Mouse (Mus musculus) hindbrain, embryonic 10.5 days (tissue): ENCODE data around the gene Coq5. TPM values are rescaled to one million over a fixed set of nuclear protein-coding genes. Genes with fewer than 3 reads are reported as not detected.
A peak's percentile ranks its signal among the peaks of the same experiment; 100 is the strongest.

Experiments used
- DNase-seq: peaks from one replicate; pipeline ENCODE4 v3.0.0-alpha.2; 2017; ENCODE audit warnings: low spot score
- H3K27ac ChIP-seq: fragments of 300-500 bp; sonication (generic); 2 replicates; pipeline ENCODE4 v1.5.1; 2016; ENCODE audit warnings: mild to moderate bottlenecking, moderate library complexity
- H3K27me3 ChIP-seq: fragments of 300-500 bp; sonication (generic); 2 replicates; pipeline ENCODE4 v1.6.1; 2016; ENCODE audit warnings: mild to moderate bottlenecking; ENCODE audit not compliant: poor library complexity, insufficient read depth, severe bottlenecking
- H3K36me3 ChIP-seq: fragments of 300-500 bp; sonication (generic); 2 replicates; pipeline ENCODE4 v1.6.1; 2016; ENCODE audit warnings: mild to moderate bottlenecking, moderate library complexity
- H3K4me1 ChIP-seq: fragments of 300-500 bp; sonication (generic); replicated peaks from 2 replicates; pipeline ENCODE4 v1.6.1; 2016; ENCODE audit warnings: mild to moderate bottlenecking
- H3K4me3 ChIP-seq: fragments of 300-500 bp; sonication (generic); 2 replicates; pipeline ENCODE4 v1.5.1; 2016; ENCODE audit warnings: mild to moderate bottlenecking, moderate library complexity
- H3K9me3 ChIP-seq: fragments of 300-500 bp; sonication (generic); 2 replicates; pipeline ENCODE4 v1.6.1; 2016; ENCODE audit warnings: mild to moderate bottlenecking, moderate library complexity
- WGBS: fragments of 180-500 bp; shearing (Covaris S2); methylation state at CpG from one replicate; pipeline ENCODE4 v1.1.7; 2016; 5-methylcytosine and 5-hydroxymethylcytosine counted together
- polyA plus RNA-seq: library from polyadenylated mRNA; unstranded; fragments of >200 nt; fragmentation: Nextera tagmentation; extraction: Ambion mirVana; gene quantifications from 2 replicates; pipeline ENCODE4 v1.2.1, GENCODE M21; 2016

Gene Coq5
- polyA plus RNA-seq, result 49.6 and 55.1 TPM in 2 replicates

DNA sequence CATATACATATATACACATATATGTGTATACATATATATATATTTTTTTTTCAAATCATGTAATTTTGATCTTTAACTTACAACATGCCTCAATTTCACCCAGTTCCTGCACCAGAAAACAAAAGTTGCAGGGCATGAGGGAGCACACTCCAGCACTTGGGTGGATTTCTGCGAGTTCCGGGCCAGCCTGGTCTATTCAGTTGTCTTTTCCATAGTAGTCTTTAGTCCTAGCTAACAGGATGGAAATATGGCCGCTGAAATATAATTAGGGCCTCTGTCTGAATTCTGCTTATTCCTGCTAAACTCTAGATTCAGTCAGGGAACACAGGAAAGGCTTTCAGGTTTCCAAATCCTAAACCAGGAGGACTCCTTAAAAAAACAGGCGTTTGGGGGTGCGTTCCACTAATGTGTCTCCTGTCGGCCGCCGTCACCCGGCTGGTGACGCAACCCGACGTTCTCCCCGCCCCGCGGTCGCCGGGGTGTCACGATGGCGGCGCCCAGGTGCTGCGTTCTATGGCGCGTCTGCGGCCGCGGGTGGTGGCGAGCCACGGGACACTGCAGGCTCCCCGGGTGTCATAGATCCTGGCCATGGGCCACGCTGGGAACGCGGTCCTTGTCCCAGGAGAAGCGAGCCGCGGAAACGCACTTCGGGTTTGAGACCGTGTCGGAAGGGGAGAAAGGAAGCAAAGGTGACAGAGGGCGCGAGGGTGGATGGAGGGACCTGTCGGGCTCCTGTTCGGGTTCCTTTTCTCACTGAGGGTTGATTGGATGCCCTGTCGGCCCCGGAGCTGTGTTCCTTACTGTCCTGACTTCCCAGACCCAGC is at the start of gene Coq5:
Coq5 (plus strand) TSS at position 441 of the 824 bp plus-strand sequence.
- H3K27ac ChIP-seq, result peak within 1 kb of the TSS; percentile 90
- WGBS, result 4% methylated on average over 45 of the region's 45 CpGs

GRCm38 (mm10) chr5:115230830-115231551 is 48.5 kb upstream of the Coq5 start:
- DNase-seq, result no peak
- Histone ChIP-seq H3K4me3 (no peak overlapping the region), H3K9me3 (no peaks in the 10 kb centered on the region), H3K27me3 (peaks cover 62% of the 10 kb centered on the region), H3K4me1 (peaks cover 23% of the 10 kb centered on the region), H3K27ac (no peak overlapping the region), H3K36me3 (no peaks in the 10 kb centered on the region)
- WGBS, result 51% methylated on average over 15 of the region's 15 CpGs

More for the DNA sequence above, at the start of gene Coq5:
- Histone ChIP-seq H3K4me3 (peak within 1 kb of the TSS; percentile 97), H3K9me3 (no peaks in the 10 kb centered on the region), H3K4me1 (peaks cover 12% of the 10 kb centered on the region), H3K36me3 (peaks cover 17% of the 10 kb centered on the region), H3K27me3 (no peaks in the 10 kb centered on the region)
- DNase-seq, result peak; percentile 81

DNA sequence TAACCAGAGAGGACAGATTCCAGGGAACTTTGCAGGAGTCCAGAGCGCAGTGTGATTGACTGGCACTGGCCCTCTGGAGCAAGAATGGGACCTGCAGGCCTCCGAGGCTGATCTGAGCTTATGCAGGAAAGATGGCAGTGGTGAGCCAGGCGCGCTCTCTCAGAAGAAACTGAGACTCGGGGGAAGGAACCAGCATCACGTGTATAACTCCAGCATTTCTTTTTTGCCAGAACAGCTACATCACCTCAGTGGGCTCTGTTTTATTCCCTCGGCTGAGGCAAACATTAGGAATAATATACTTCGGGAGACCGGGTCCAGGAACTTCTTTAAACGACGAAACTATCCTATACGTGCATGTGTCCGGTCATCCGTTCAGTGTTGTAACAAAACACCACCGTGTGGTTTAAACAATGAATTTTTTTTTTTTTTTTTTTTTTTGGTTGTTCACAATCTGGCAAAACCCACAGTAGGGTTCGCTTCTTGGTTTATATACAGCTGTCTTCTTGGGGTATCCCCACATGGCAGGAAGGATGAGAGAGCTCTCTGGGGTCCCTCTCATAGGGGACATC is 47.8 kb upstream of the Coq5 start:
- Histone ChIP-seq H3K27ac (no peak overlapping the region), H3K9me3 (no peaks in the 10 kb centered on the region), H3K4me1 (peaks cover 23% of the 10 kb centered on the region), H3K27me3 (peaks cover 64% of the 10 kb centered on the region), H3K4me3 (no peak overlapping the region), H3K36me3 (no peaks in the 10 kb centered on the region)
- DNase-seq, result no peak
- WGBS, result 46% methylated on average over 16 of the region's 16 CpGs

GRCm38 (mm10) chr5:115232516-115232915 is 47.0 kb upstream of the Coq5 start:
- no peaks in the 10 kb centered on the region for H3K9me3 ChIP-seq
- WGBS, result 77% methylated on average over 6 of the region's 6 CpGs
- H3K36me3 ChIP-seq, result no peaks in the 10 kb centered on the region
- H3K4me3 ChIP-seq, result no peak overlapping the region
- H3K27ac ChIP-seq, result no peak overlapping the region
- peaks cover 26% of the 10 kb centered on the region for H3K4me1 ChIP-seq
- no peak for DNase-seq
- H3K27me3 ChIP-seq, result peaks cover 68% of the 10 kb centered on the region

- H3K9me3 ChIP-seq, result no peaks in the 10 kb centered on the region
- no peaks in the 10 kb centered on the region for H3K36me3 ChIP-seq
- H3K27me3 ChIP-seq, result peaks cover 68% of the 10 kb centered on the region
- no peak overlapping the region for H3K27ac ChIP-seq
- H3K4me3 ChIP-seq, result no peak overlapping the region
- peaks cover 32% of the 10 kb centered on the region for H3K4me1 ChIP-seq
- no peak for DNase-seq
- 92% methylated on average over 14 of the region's 14 CpGs for WGBS
These were observed 46.3 kb upstream of the Coq5 start for GRCm38 (mm10) chr5:115233031-115233780.

GRCm38 (mm10) chr5:115234519-115234918 is 44.9 kb upstream of the Coq5 start:
- no peaks in the 10 kb centered on the region; the same call in 1 of the 2 replicates for H3K36me3 ChIP-seq
- H3K27me3 ChIP-seq, result peaks cover 69% of the 10 kb centered on the region
- no peaks in the 10 kb centered on the region for H3K9me3 ChIP-seq
- H3K4me1 ChIP-seq, result peaks cover 44% of the 10 kb centered on the region
- no peak for DNase-seq
- no peak overlapping the region for H3K4me3 ChIP-seq
- H3K27ac ChIP-seq, result no peak overlapping the region
- 48% methylated on average over 6 of the region's 6 CpGs for WGBS

DNA sequence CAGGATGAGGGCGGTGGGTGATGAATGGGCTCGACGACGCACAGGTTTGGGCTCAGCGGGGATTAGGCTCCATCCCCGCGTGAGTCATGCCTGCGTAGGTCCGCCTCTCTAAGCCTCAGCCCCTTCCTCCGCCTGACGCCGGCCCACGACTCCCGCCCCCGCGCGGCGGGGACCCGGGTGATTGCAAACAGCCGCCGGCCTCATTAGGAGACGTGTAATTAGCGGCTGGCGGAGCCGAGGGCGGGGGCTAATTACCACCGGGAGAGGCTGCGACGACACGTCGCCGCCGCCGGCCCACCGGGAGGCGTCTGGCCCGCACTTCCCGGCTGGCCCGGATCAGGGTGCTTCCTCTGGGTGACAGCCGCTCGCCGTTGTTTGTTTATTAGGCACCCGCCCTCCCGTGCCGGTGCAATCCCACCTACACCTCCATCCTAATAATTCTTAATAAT is 44.1 kb upstream of the Coq5 start:
- peak; percentile 42 for DNase-seq
- Histone ChIP-seq H3K27ac (peak overlapping the region; percentile 69), H3K4me1 (peaks cover 44% of the 10 kb centered on the region), H3K9me3 (no peaks in the 10 kb centered on the region), H3K36me3 (peaks cover 8% of the 10 kb centered on the region), H3K4me3 (peak overlapping the region; percentile 60), H3K27me3 (peaks cover 77% of the 10 kb centered on the region)
- WGBS, result under 1% methylated on average over 45 of the region's 45 CpGs

DNA sequence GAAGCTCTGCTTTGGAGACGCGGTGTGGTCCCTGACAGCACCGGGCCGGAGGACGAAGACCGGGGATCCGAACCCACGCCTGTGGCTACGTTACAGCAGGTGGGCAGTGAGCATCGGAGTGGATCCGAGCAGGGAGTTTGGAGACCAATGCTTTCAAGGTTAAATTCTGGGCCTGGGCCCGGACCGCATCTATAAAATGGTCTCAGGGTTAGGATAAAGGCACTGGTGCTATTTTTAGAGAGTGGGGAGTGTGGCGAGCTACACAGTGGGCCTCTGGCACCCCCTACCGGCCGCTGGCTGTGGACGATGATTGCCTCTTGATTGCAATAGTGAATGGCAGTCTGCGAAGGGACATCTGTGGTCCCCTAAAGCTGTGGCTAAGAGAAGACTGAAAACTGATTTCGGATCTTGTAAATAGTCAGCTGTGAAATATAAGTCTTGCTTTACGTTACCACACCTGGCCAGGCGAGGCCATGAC is 43.6 kb upstream of the Coq5 start, which contains the start of gene Pop5:
Pop5 (plus strand) TSS at position 51 of the 478 bp plus-strand sequence.
- H3K4me3 ChIP-seq, result peak within 1 kb of the TSS; percentile 60
- peak within 1 kb of the TSS; percentile 69 for H3K27ac ChIP-seq
- H3K27me3 ChIP-seq, result peaks cover 77% of the 10 kb centered on the region
- peaks cover 13% of the 10 kb centered on the region for H3K36me3 ChIP-seq
- WGBS, result 1% methylated on average over 21 of the region's 21 CpGs
- no peaks in the 10 kb centered on the region for H3K9me3 ChIP-seq
- H3K4me1 ChIP-seq, result peaks cover 44% of the 10 kb centered on the region
- peak; percentile 89 for DNase-seq

GRCm38 (mm10) chr5:115237803-115238728 is 41.4 kb upstream of the Coq5 start:
- DNase-seq, result peak; percentile 90
- H3K9me3 ChIP-seq, result no peaks in the 10 kb centered on the region
- peaks cover 35% of the 10 kb centered on the region for H3K36me3 ChIP-seq
- H3K4me3 ChIP-seq, result peak overlapping the region; percentile 81
- H3K4me1 ChIP-seq, result peaks cover 31% of the 10 kb centered on the region
- peak overlapping the region; percentile 82 for H3K27ac ChIP-seq
- under 1% methylated on average over 88 of the region's 88 CpGs for WGBS
- H3K27me3 ChIP-seq, result peaks cover 57% of the 10 kb centered on the region

GRCm38 (mm10) chr5:115238729-115239195 is 40.7 kb upstream of the Coq5 start:
- peaks cover 42% of the 10 kb centered on the region for H3K36me3 ChIP-seq
- DNase-seq, result no peak
- WGBS, result 8% methylated on average over 11 of the region's 11 CpGs
- peaks cover 31% of the 10 kb centered on the region for H3K4me1 ChIP-seq
- H3K4me3 ChIP-seq, result peak overlapping the region; percentile 81
- H3K9me3 ChIP-seq, result no peaks in the 10 kb centered on the region
- H3K27ac ChIP-seq, result no peak overlapping the region
- peaks cover 50% of the 10 kb centered on the region for H3K27me3 ChIP-seq

DNA sequence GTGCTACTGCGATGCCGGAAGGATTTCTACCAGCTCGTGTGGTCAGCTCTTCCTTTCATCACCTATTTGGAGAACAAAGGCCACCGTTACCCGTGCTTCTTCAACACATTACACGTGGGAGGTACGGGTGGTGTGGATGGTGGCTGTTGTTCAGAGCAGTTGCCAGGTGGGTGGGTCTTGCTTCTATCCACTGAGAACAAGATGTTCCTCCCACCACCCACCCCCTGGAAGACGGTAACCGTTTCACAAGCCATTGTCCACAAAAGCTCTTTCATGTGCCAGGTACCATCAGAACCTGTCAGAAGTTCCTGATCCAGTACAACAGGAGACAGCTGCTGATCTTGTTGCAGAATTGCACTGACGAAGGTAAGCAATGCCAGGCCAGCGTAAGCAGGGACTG is 39.3 kb upstream of the Coq5 start:
- 86% methylated on average over 11 of the region's 11 CpGs for WGBS
- peaks cover 57% of the 10 kb centered on the region for H3K36me3 ChIP-seq
- no peak for DNase-seq
- no peaks in the 10 kb centered on the region for H3K9me3 ChIP-seq
- H3K4me1 ChIP-seq, result peaks cover 27% of the 10 kb centered on the region
- H3K27me3 ChIP-seq, result peaks cover 36% of the 10 kb centered on the region
- no peak overlapping the region for H3K4me3 ChIP-seq
- no peak overlapping the region for H3K27ac ChIP-seq
